Mouse (Mus musculus) embryonic facial prominence, embryonic 13.5 days (tissue): ENCODE results near the gene Fam181a. TPM values are rescaled to one million over a fixed set of nuclear protein-coding genes. Genes with fewer than 3 reads are reported as not detected.

Source experiments
- ATAC-seq: fragments of 200-750 bp; cut with Nextera tagmentation; 2 replicates; pipeline ENCODE4 v1.8.0; 2017; ENCODE audit warnings: low read depth; ENCODE audit not compliant: insufficient number of reproducible peaks, insufficient read depth, low FRiP score, low TSS enrichment
- H3K27ac ChIP-seq: fragments of 300-500 bp; sonication (generic); 2 replicates; pipeline ENCODE4 v1.5.1; 2015; ENCODE audit warnings: moderate library complexity, mild to moderate bottlenecking, inconsistent platforms
- H3K27me3 ChIP-seq: fragments of 300-500 bp; sonication (generic); 2 replicates; pipeline ENCODE4 v1.6.1; 2015; ENCODE audit warnings: mild to moderate bottlenecking, inconsistent platforms
- H3K36me3 ChIP-seq: fragments of 300-500 bp; sonication (generic); 2 replicates; pipeline ENCODE4 v1.6.1; 2015; ENCODE audit warnings: mild to moderate bottlenecking, inconsistent platforms
- H3K4me1 ChIP-seq: fragments of 300-500 bp; sonication (generic); 2 replicates; pipeline ENCODE4 v1.6.1; 2015; ENCODE audit warnings: inconsistent platforms
- H3K4me2 ChIP-seq: fragments of 300-500 bp; sonication (generic); 2 replicates; pipeline ENCODE4 v1.6.1; 2015; ENCODE audit warnings: moderate library complexity, mild to moderate bottlenecking, inconsistent platforms
- H3K4me3 ChIP-seq: fragments of 300-500 bp; sonication (generic); 2 replicates; pipeline ENCODE4 v1.5.1; 2015; ENCODE audit warnings: mild to moderate bottlenecking, inconsistent platforms
- H3K9ac ChIP-seq: fragments of 300-500 bp; sonication (generic); 2 replicates; pipeline ENCODE4 v1.6.1; 2015; ENCODE audit warnings: mild to moderate bottlenecking, inconsistent platforms
- H3K9me3 ChIP-seq: fragments of 300-500 bp; sonication (generic); 2 replicates; pipeline ENCODE4 v1.6.1; 2016; ENCODE audit warnings: inconsistent platforms
- WGBS: fragments of 180-500 bp; shearing (Covaris S2); methylation state at CpG from one replicate; pipeline ENCODE4 v1.1.7; 2015; ENCODE audit warnings: mixed read lengths; 5-methylcytosine and 5-hydroxymethylcytosine counted together
- polyA plus RNA-seq: library from polyadenylated mRNA; unstranded; fragments of >200 nt; fragmentation: Nextera tagmentation; extraction: Ambion mirVana; gene quantifications from 2 replicates; pipeline ENCODE4 v1.2.1, GENCODE M21; 2015

Fam181a gene
- 0.22 TPM in 1 of 2 replicates, not detected in the other for polyA plus RNA-seq

DNA sequence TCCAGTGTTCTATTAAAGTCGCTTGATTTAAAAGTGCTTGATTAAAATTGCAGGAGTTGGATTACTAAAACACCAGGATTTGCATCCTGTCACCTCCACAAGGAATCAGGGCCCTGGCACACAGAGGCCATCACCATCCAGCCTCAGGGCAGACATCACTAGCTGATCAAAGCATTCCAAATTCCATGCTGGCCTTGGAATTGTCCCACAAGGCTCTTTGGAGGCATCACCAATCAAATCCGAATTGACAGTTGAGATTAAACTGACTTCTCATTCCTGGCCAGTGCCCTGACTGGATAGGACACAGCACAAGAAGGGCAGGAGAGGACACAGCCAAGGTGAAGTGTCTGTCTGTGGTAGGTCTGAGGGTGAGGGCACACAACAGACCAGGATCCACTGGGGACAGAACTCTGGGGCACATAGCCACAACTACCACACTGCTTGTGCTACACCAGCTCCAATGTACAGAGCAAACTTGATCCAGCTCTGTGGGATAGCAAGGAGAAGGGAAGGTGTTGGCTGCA is at the start of gene Fam181a:
TSS of gene Fam181a (plus strand) at position 232 of the 524 bp plus-strand sequence.
- Histone ChIP-seq H3K9ac (no peak within 1 kb of the TSS), H3K4me1 (peaks cover 14% of the 10 kb centered on the region), H3K4me3 (no peak within 1 kb of the TSS), H3K9me3 (no peaks in the 10 kb centered on the region), H3K27ac (no peak within 1 kb of the TSS), H3K36me3 (no peaks in the 10 kb centered on the region), H3K27me3 (peaks cover 31% of the 10 kb centered on the region), H3K4me2 (no peak within 1 kb of the TSS)
- ATAC-seq: no peak
- 62% methylated on average over 2 of the region's 2 CpGs for WGBS

DNA sequence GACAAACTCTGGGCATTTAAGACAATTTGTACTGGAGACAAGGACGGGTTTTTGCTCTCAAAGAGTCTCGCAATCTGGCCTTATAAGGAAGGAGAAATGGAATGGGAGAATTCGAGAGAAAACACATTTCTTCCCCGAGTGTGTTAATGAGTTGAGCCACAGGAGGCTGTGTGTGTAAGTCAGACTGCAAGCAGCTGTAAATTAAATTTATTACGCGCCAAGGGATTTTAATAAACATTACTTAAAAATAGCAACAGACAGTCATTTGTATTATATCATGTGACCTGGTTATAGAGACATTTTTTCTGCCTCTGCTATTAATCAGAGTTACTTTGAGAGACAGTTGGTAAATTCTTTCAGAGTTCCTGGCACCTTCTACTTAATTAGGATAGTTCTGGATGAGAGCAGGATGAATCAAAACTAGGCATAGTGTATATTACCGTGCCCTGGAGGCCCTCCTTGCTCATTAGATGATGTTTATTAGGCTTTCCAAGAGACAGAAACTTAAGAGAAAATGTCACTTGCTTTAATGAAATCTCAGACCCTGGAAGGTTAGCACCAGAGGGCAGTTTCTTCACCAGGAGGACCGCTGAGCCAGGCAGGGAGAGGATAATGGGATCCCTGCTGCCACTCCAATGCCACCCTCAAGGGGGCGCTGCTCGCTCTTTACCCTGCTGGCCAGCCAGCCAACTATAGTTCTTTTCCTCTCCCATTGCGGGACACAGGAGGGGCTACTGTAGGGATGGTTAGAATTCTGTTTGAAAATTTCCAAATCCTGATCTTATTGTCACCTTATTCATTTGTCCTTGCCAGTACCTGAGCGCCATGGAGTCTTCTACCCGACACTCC is 48.5 kb upstream of the Fam181a start:
- Histone ChIP-seq H3K4me1 (no peaks in the 10 kb centered on the region), H3K4me3 (no peak overlapping the region), H3K9me3 (no peaks in the 10 kb centered on the region), H3K27ac (no peak overlapping the region), H3K36me3 (no peaks in the 10 kb centered on the region), H3K9ac (no peak overlapping the region), H3K4me2 (no peak overlapping the region), H3K27me3 (no peaks in the 10 kb centered on the region)
- WGBS: 61% methylated on average over 13 of the region's 13 CpGs
- ATAC-seq: no peak

DNA sequence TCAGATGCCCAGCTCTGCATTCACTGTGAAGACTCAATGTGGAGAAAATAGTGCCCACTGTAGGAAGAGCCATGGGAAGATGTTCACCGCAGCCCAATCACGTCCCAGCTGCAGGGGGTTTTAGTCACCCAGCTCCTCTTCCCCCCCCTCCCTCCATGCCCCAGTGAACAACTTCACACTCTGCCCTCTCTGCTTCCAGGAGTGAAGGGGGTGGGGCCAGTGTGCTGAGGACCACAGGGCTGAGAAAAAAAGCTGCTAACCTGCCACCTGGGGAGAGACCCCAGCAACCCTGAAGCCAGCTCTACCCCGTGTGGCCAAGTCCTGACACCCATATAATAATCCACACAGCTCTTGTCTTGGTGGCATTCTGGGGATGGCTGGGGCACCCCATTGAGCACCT is 44.2 kb upstream of the Fam181a start:
- 37% methylated on average over 3 of the region's 3 CpGs for WGBS
- Histone ChIP-seq H3K27ac (no peak overlapping the region), H3K4me1 (no peaks in the 10 kb centered on the region), H3K4me2 (no peak overlapping the region), H3K9me3 (no peaks in the 10 kb centered on the region), H3K4me3 (no peak overlapping the region), H3K27me3 (no peaks in the 10 kb centered on the region), H3K9ac (no peak overlapping the region), H3K36me3 (no peaks in the 10 kb centered on the region)
- no peak for ATAC-seq

GRCm38 (mm10) chr12:103272176-103272575 is 38.6 kb upstream of the Fam181a start:
- ATAC-seq: no peak
- H3K36me3 ChIP-seq: no peaks in the 10 kb centered on the region

GRCm38 (mm10) chr12:103273051-103273450 is 37.7 kb upstream of the Fam181a start:
- ATAC-seq: no peak
- WGBS: 62% methylated on average over 6 of the region's 6 CpGs

More at GRCm38 (mm10) chr12:103272176-103272575, 38.6 kb upstream of the Fam181a start:
- Histone ChIP-seq H3K4me1 (no peaks in the 10 kb centered on the region), H3K4me3 (no peak overlapping the region), H3K4me2 (no peak overlapping the region), H3K9ac (no peak overlapping the region), H3K9me3 (no peaks in the 10 kb centered on the region), H3K27me3 (no peaks in the 10 kb centered on the region), H3K27ac (no peak overlapping the region)
- WGBS: 84% methylated on average over 3 of the region's 3 CpGs

GRCm38 (mm10) chr12:103273732-103274131 is 37.0 kb upstream of the Fam181a start:
- ATAC-seq: no peak
- Histone ChIP-seq H3K36me3 (no peaks in the 10 kb centered on the region), H3K27me3 (no peaks in the 10 kb centered on the region), H3K4me2 (no peak overlapping the region), H3K27ac (no peak overlapping the region), H3K4me1 (no peaks in the 10 kb centered on the region), H3K9me3 (0 out of 2 replicates have a peak, but pooled peaks cover 7% of the 10 kb centered on the region), H3K4me3 (no peak overlapping the region), H3K9ac (no peak overlapping the region)
- WGBS: 87% methylated on average over 2 of the region's 2 CpGs

More at GRCm38 (mm10) chr12:103273051-103273450, 37.7 kb upstream of the Fam181a start:
- no peak overlapping the region for H3K27ac ChIP-seq
- H3K4me2 ChIP-seq: no peak overlapping the region
- no peaks in the 10 kb centered on the region for H3K36me3 ChIP-seq
- H3K9me3 ChIP-seq: 0 out of 2 replicates have a peak, but pooled peaks cover 4% of the 10 kb centered on the region
- no peak overlapping the region for H3K4me3 ChIP-seq
- H3K9ac ChIP-seq: no peak overlapping the region
- H3K4me1 ChIP-seq: no peaks in the 10 kb centered on the region
- H3K27me3 ChIP-seq: no peaks in the 10 kb centered on the region

DNA sequence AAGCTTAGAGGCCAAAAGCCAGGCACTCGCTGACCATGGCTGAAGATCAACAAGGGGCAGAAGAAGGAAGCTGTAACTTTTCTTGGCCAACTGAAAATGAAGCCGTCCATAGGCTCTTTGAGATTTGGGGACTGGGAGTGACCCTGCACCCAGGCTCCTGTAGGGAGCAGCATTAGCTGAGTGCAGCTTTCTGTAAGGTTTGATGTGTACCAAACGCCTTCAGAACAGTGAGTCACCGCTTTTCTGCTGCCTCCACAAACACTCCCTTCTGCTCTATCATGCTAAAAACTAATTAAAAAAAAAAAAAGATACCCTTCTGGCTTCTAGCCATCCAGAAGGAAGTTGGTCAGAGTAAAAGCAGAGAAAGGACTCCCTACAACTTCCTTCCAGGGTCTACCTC is 34.4 kb upstream of the Fam181a start:
- Histone ChIP-seq H3K9ac (no peak overlapping the region), H3K4me1 (no peaks in the 10 kb centered on the region), H3K4me3 (no peak overlapping the region), H3K27ac (no peak overlapping the region), H3K27me3 (no peaks in the 10 kb centered on the region), H3K9me3 (0 out of 2 replicates have a peak, but pooled peaks cover 7% of the 10 kb centered on the region), H3K36me3 (no peaks in the 10 kb centered on the region), H3K4me2 (no peak overlapping the region)
- no peak for ATAC-seq
- 74% methylated on average over 4 of the region's 4 CpGs for WGBS

- Histone ChIP-seq H3K36me3 (no peaks in the 10 kb centered on the region), H3K27ac (no peak overlapping the region), H3K4me2 (no peak overlapping the region), H3K4me3 (no peak overlapping the region), H3K4me1 (no peaks in the 10 kb centered on the region), H3K27me3 (no peaks in the 10 kb centered on the region), H3K9ac (no peak overlapping the region), H3K9me3 (0 out of 2 replicates have a peak, but pooled peaks cover 7% of the 10 kb centered on the region)
- ATAC-seq: no peak
- 60% methylated on average over 2 of the region's 2 CpGs for WGBS
These were observed 29.3 kb upstream of the Fam181a start for GRCm38 (mm10) chr12:103281491-103281890.

DNA sequence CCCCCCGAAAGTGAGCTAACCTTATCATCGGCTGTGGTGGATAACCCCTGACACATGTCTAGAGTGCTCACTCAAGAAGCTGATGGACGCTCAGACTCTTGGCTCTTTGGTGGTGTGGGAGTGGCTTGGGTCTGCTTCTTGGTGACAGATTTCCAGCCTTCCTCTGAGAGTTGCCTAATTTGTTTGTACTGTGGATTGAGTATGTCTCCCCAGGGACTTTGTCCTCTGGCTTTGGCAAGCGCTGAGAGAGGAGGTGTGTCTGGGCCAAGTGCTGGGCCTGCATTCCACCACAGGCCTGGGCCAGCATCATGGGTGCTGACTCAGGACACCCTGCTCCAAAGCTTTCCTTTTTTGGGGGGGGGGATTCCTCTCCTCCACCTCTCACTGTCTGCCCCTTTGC is 28.9 kb upstream of the Fam181a start:
- WGBS: 60% methylated on average over 4 of the region's 4 CpGs
- no peak overlapping the region for H3K9ac ChIP-seq
- H3K36me3 ChIP-seq: no peaks in the 10 kb centered on the region
- 0 out of 2 replicates have a peak, but pooled peaks cover 7% of the 10 kb centered on the region for H3K9me3 ChIP-seq
- no peaks in the 10 kb centered on the region for H3K27me3 ChIP-seq
- no peaks in the 10 kb centered on the region for H3K4me1 ChIP-seq
- H3K4me2 ChIP-seq: no peak overlapping the region
- no peak overlapping the region for H3K4me3 ChIP-seq
- no peak overlapping the region for H3K27ac ChIP-seq
- no peak for ATAC-seq

- 0 out of 2 replicates have a peak, but pooled peaks cover 4% of the 10 kb centered on the region for H3K9me3 ChIP-seq
- no peak overlapping the region for H3K4me2 ChIP-seq
- WGBS: 68% methylated on average over 6 of the region's 6 CpGs
- H3K9ac ChIP-seq: no peak overlapping the region
- no peaks in the 10 kb centered on the region for H3K4me1 ChIP-seq
- H3K4me3 ChIP-seq: no peak overlapping the region
- H3K27ac ChIP-seq: no peak overlapping the region
- no peaks in the 10 kb centered on the region for H3K36me3 ChIP-seq
- H3K27me3 ChIP-seq: no peaks in the 10 kb centered on the region
- no peak for ATAC-seq
These were observed 27.8 kb upstream of the Fam181a start for GRCm38 (mm10) chr12:103282936-103283335.

DNA sequence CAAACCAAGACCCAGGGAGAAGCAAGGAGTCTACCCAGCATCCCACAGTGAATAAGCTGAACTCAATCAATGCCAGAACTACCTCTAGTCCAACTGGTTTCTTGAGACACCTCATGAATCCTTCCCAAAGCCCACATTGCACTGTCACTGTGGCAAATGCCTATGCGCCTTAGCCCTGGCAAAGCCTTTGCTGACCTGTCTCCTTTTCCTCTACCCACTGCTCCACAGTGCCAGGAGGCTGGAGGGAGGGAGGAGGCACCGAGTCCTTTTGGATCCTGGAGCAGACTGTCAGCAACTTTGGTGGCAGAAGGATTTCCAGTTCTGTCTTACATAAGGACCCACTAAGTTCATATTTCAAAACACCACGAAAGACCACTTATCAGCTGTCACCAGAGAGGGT is 27.4 kb upstream of the Fam181a start:
- Histone ChIP-seq H3K27ac (no peak overlapping the region), H3K4me3 (no peak overlapping the region), H3K36me3 (no peaks in the 10 kb centered on the region), H3K9me3 (no peaks in the 10 kb centered on the region), H3K9ac (no peak overlapping the region), H3K4me1 (no peaks in the 10 kb centered on the region), H3K27me3 (no peaks in the 10 kb centered on the region), H3K4me2 (no peak overlapping the region)
- 79% methylated on average over 3 of the region's 3 CpGs for WGBS
- no peak for ATAC-seq

DNA sequence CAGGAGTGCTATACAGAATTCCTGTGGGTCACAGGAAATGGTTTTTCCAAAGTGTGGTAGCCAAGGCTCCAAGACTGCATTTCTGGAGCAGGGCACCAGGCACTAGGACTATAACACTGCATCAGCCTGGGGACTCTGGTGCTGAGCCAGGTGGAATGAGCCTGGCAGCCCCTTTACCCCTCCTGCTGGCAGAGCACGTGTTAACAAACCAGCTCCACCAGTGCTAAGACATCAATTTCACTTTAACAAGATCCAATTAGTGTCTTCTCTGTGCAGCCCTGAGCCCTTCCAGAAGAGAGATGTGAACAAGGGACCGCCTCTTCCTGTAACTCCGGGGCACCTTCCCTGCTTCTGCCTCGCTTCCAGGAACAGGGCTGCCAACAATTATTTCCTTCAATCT is 23.5 kb upstream of the Fam181a start:
- Histone ChIP-seq H3K27ac (no peak overlapping the region), H3K4me2 (no peak overlapping the region), H3K36me3 (no peaks in the 10 kb centered on the region), H3K9me3 (no peaks in the 10 kb centered on the region), H3K9ac (no peak overlapping the region), H3K27me3 (no peaks in the 10 kb centered on the region), H3K4me3 (no peak overlapping the region), H3K4me1 (no peaks in the 10 kb centered on the region)
- 58% methylated on average over 4 of the region's 4 CpGs for WGBS
- ATAC-seq: no peak
